Mouse (Mus musculus) adrenal gland, adult 2 months (tissue): Measurements from ENCODE around the gene Gm11444. TPM values are rescaled to one million over a fixed set of nuclear protein-coding genes. Genes with fewer than 3 reads are reported as not detected.

Source experiments
- DNase-seq: peaks from one replicate; pipeline ENCODE4 v3.0.0; 2021
- polyA plus RNA-seq: library from polyadenylated mRNA; depleted of rRNA; stranded (reverse); fragments of >200 nt; gene quantifications from 2 replicates; pipeline ENCODE4 v1.2.3, GENCODE M21; 2012; rRNA removed
- total RNA-seq, 2 experiments: library from RNA; stranded (reverse); gene quantifications; 2 replicates each; pipeline ENCODE4 v1.2.3; 2021

Gm11444 gene
- total and polyA plus RNA-seq, 3 experiments: not detected

- no peak for DNase-seq
Measured at GRCm38 (mm10) chr11:85814678-85815077, 35.5 kb downstream of the Gm11444 start.

GRCm38 (mm10) chr11:85812201-85812966, 37.7 kb downstream of the Gm11444 start:
- DNase-seq: no peak

GRCm38 (mm10) chr11:85811676-85812075, 38.5 kb downstream of the Gm11444 start:
- no peak for DNase-seq

GRCm38 (mm10) chr11:85811229-85811628, 38.9 kb downstream of the Gm11444 start:
- DNase-seq: no peak

GRCm38 (mm10) chr11:85807353-85807752, 42.8 kb downstream of the Gm11444 start:
- DNase-seq: no peak

- no peak for DNase-seq
Measured at GRCm38 (mm10) chr11:85805779-85806178, 44.4 kb downstream of the Gm11444 start.

- DNase-seq: no peak
Measured at GRCm38 (mm10) chr11:85804048-85804447, 46.1 kb downstream of the Gm11444 start.

GRCm38 (mm10) chr11:85800380-85800779, 49.8 kb downstream of the Gm11444 start:
- DNase-seq: no peak

- no peak for DNase-seq
Measured at GRCm38 (mm10) chr11:85799856-85800255, 50.3 kb downstream of the Gm11444 start.

GRCm38 (mm10) chr11:85799456-85799855, 50.7 kb downstream of the Gm11444 start:
- DNase-seq: no peak

Other genes starting within 250 kb of the Gm11444 start
- 10 to 100 TPM; 16.8 to 29.0 TPM for gene Tbx2, start 17.8 kb downstream of the Gm11444 start, total RNA-seq
- 54.5 and 56.0 TPM in 2 replicates for gene Tbx2, start 17.8 kb downstream of the Gm11444 start, polyA plus RNA-seq
- under 1 TPM in 1 of 2 experiments, not detected in 1; 0.10 TPM for gene Tbx4, start 36.1 kb upstream of the Gm11444 start, total RNA-seq
- 0.10 and 0.27 TPM in 2 replicates for gene Tbx4, start 36.1 kb upstream of the Gm11444 start, polyA plus RNA-seq